Mouse (Mus musculus) testis, adult 2 months (tissue): ENCODE measurements around the gene Ninl.

Experiments used
- CTCF ChIP-seq: fragments of 200-500 bp; IDR thresholded peaks from 2 replicates; pipeline ENCODE4 v1.5.1; 2012; ENCODE audit warnings: low read depth, mild to moderate bottlenecking, inconsistent platforms, low read length, moderate library complexity; ENCODE audit not compliant: control insufficient read depth, insufficient read depth, insufficient replicate concordance
- POLR2A ChIP-seq: fragments of 200-500 bp; IDR thresholded peaks from 2 replicates; pipeline ENCODE4 v1.6.1; 2012; ENCODE audit warnings: low read depth, mild to moderate bottlenecking, inconsistent platforms, low read length, moderate library complexity; ENCODE audit not compliant: control insufficient read depth

GRCm38 (mm10) chr2:150981524-150981923 lies 57.7 kb downstream of the Ninl start:
- TF ChIP-seq CTCF (no peak), POLR2A (no peak)
